Mouse (Mus musculus): ENCODE measurements around the gene Wwox. TPM values are rescaled to one million over a fixed set of nuclear protein-coding genes. Genes with fewer than 3 reads are reported as not detected.

Gene Wwox
- polyA plus RNA-seq, 2 experiments, result 2.5 to 2.6 TPM

- WGBS (ENCODE audit: insufficient replicate concordance), result 71% methylated on average over 12 of the region's 12 CpGs
These were observed 88.3 kb downstream of the Wwox start for GRCm38 (mm10) chr8:114527648-114528221.

DNA sequence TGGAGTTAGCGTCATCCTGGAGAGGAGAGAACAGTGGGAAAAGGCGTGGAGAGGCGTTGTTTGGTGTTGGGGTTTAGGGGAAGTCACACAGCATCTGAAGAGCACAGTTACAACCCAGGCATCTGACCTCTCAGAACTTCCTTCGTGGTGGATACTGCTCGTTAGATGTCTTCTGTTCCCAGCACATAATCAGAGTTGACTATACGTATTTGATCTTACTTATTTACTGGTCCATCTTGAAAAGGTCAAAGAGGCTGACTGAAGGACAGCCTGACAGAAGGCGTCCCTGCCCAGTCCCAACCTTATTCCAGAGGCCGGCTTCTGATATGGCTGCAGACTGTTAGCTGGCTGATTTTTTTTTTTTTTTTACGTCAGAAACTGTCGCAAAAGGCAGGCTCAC is 90.1 kb downstream of the Wwox start:
- H3K4me1 ChIP-seq (replicated peaks; ENCODE audit: control insufficient read depth in 2 of 2, insufficient read depth in 2 of 2, low read length in 1 of 2), result no peaks in the 10 kb centered on the region
- no peaks in the 10 kb centered on the region for H3K9me3 ChIP-seq (ENCODE audit: control insufficient read depth, low read length)
- no peak overlapping the region for H3K4me2 ChIP-seq (ENCODE audit: low read depth)
- no peak overlapping the region for H3K9ac ChIP-seq (replicated peaks)
- no peak for DNase-seq (ENCODE audit: low read depth in 3 of 3, low spot score in 3 of 3)
- no peaks in the 10 kb centered on the region for H3K27me3 ChIP-seq (ENCODE audit: control insufficient read depth, insufficient read depth, low read length)
- TF ChIP-seq EP300 (IDR thresholded peaks at IDR 0.05; ENCODE audit: low read depth) (no peak), CTCF (IDR thresholded peaks at IDR 0.05; ENCODE audit: low read depth) (no peak)
- no peaks in the 10 kb centered on the region for H3K36me3 ChIP-seq (replicated peaks; ENCODE audit: control insufficient read depth, insufficient read depth, low read depth)
- H3K27ac ChIP-seq, result no peak overlapping the region
- H3K4me3 ChIP-seq (ENCODE audit: insufficient read depth in 1 of 2, low read depth in 2 of 2, low read length in 2 of 2), result no peak overlapping the region
- 61% methylated on average over 10 of the region's 10 CpGs for WGBS (ENCODE audit: insufficient replicate concordance)
- ATAC-seq (ENCODE audit: insufficient read depth), result no peak

More at GRCm38 (mm10) chr8:114527648-114528221, 88.3 kb downstream of the Wwox start:
- Histone ChIP-seq H3K9ac (replicated peaks) (no peak overlapping the region), H3K9me3 (ENCODE audit: control insufficient read depth, low read length) (no peaks in the 10 kb centered on the region), H3K4me1 (replicated peaks; ENCODE audit: control insufficient read depth in 2 of 2, insufficient read depth in 2 of 2, low read length in 1 of 2) (no peaks in the 10 kb centered on the region), H3K36me3 (replicated peaks; ENCODE audit: control insufficient read depth, insufficient read depth, low read depth) (no peaks in the 10 kb centered on the region), H3K4me2 (ENCODE audit: low read depth) (no peak overlapping the region), H3K27me3 (ENCODE audit: control insufficient read depth, insufficient read depth, low read length) (no peaks in the 10 kb centered on the region), H3K27ac (no peak overlapping the region), H3K4me3 (ENCODE audit: insufficient read depth in 1 of 2, low read depth in 2 of 2, low read length in 2 of 2) (no peak overlapping the region)
- TF ChIP-seq CTCF (IDR thresholded peaks at IDR 0.05; ENCODE audit: low read depth), result no peak
- TF ChIP-seq EP300 (IDR thresholded peaks at IDR 0.05; ENCODE audit: low read depth), result no peak
- DNase-seq (ENCODE audit: low read depth in 3 of 3, low spot score in 3 of 3), result no peak
- no peak for ATAC-seq (ENCODE audit: insufficient read depth)

GRCm38 (mm10) chr8:114536201-114536600 is 96.7 kb downstream of the Wwox start:
- Histone ChIP-seq H3K4me3 (ENCODE audit: insufficient read depth in 1 of 2, low read depth in 2 of 2, low read length in 2 of 2) (no peak overlapping the region), H3K27me3 (ENCODE audit: control insufficient read depth, insufficient read depth, low read length) (no peaks in the 10 kb centered on the region), H3K4me1 (replicated peaks; ENCODE audit: control insufficient read depth in 2 of 2, insufficient read depth in 2 of 2, low read length in 1 of 2) (0 out of 4 replicates have a peak, but pooled peaks cover 0 to 2% of the 10 kb centered on the region in 2 experiments), H3K4me2 (ENCODE audit: low read depth) (no peak overlapping the region), H3K36me3 (replicated peaks; ENCODE audit: control insufficient read depth, insufficient read depth, low read depth) (no peaks in the 10 kb centered on the region), H3K9ac (replicated peaks) (no peak overlapping the region), H3K9me3 (ENCODE audit: control insufficient read depth, low read length) (no peaks in the 10 kb centered on the region), H3K27ac (no peak overlapping the region)
- TF ChIP-seq CTCF (IDR thresholded peaks at IDR 0.05; ENCODE audit: low read depth) (no peak), EP300 (IDR thresholded peaks at IDR 0.05; ENCODE audit: low read depth) (no peak)
- ATAC-seq (ENCODE audit: insufficient read depth) (no peak), DNase-seq (ENCODE audit: low read depth in 3 of 3, low spot score in 3 of 3) (no peak)
- WGBS (ENCODE audit: insufficient replicate concordance), result 62% methylated on average over 6 of the region's 6 CpGs

DNA sequence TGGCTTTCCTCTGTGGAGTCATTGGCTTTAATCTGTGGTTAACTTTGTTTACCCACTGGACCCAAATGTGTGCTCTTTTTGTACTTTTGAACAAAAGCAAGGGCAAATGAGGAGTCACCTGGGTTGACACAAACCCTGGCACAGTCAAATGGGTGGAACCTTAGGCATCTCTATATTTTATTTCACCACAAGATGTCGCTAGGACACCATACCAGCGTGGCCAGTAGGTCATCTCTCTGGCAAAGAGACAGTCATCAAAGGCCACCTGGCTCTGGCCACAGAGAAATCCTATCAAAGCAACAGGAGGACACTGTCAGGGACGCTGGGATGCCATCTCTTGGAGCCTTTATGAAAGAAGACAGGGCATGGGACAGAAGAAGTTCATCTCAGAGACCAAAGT is 101.7 kb downstream of the Wwox start:
- H3K4me2 ChIP-seq (ENCODE audit: low read depth), result no peak overlapping the region
- H3K4me1 ChIP-seq (replicated peaks; ENCODE audit: control insufficient read depth in 2 of 2, insufficient read depth in 2 of 2, low read length in 1 of 2), result 0 out of 4 replicates have a peak, but pooled peaks cover 0 to 2% of the 10 kb centered on the region in 2 experiments
- ATAC-seq (ENCODE audit: insufficient read depth) (no peak), DNase-seq (ENCODE audit: low read depth in 3 of 3, low spot score in 3 of 3) (no peak)
- no peaks in the 10 kb centered on the region for H3K9me3 ChIP-seq (ENCODE audit: control insufficient read depth, low read length)
- no peak overlapping the region for H3K9ac ChIP-seq (replicated peaks)
- TF ChIP-seq EP300 (IDR thresholded peaks at IDR 0.05; ENCODE audit: low read depth) (no peak), CTCF (IDR thresholded peaks at IDR 0.05; ENCODE audit: low read depth) (peak; percentile 73)
- no peak overlapping the region for H3K4me3 ChIP-seq (ENCODE audit: insufficient read depth in 1 of 2, low read depth in 2 of 2, low read length in 2 of 2)
- H3K27me3 ChIP-seq (ENCODE audit: control insufficient read depth, insufficient read depth, low read length), result no peaks in the 10 kb centered on the region
- no peaks in the 10 kb centered on the region for H3K36me3 ChIP-seq (replicated peaks; ENCODE audit: control insufficient read depth, insufficient read depth, low read depth)
- no peak overlapping the region for H3K27ac ChIP-seq
- 1% methylated on average over 3 of the region's 3 CpGs for WGBS (ENCODE audit: insufficient replicate concordance)

DNA sequence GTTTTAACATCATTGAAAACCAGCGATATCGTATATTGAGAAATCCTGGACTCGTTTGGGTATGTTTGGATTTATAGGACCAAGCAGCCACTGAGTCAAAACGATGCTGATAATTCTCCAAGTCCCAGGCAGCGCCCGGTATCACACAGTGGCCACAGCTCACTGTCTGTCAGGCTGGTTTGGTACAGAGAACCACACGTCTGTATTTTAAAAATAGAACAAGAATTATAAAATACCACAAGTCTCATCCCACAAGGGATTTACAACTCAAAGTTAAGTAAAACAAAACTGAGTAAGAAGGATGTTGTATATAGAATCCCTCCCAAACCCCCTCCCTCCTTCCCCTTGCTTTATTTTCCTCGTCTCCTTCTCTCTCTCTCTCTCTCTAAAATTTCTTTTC is 108.9 kb downstream of the Wwox start:
- Histone ChIP-seq H3K4me2 (ENCODE audit: low read depth) (no peak overlapping the region), H3K9ac (replicated peaks) (no peak overlapping the region), H3K4me3 (ENCODE audit: insufficient read depth in 1 of 2, low read depth in 2 of 2, low read length in 2 of 2) (no peak overlapping the region), H3K4me1 (replicated peaks; ENCODE audit: control insufficient read depth in 2 of 2, insufficient read depth in 2 of 2, low read length in 1 of 2) (no peaks in the 10 kb centered on the region), H3K27me3 (ENCODE audit: control insufficient read depth, insufficient read depth, low read length) (no peaks in the 10 kb centered on the region), H3K27ac (no peak overlapping the region), H3K9me3 (ENCODE audit: control insufficient read depth, low read length) (no peaks in the 10 kb centered on the region), H3K36me3 (replicated peaks; ENCODE audit: control insufficient read depth, insufficient read depth, low read depth) (no peaks in the 10 kb centered on the region)
- TF ChIP-seq EP300 (IDR thresholded peaks at IDR 0.05; ENCODE audit: low read depth) (no peak), CTCF (IDR thresholded peaks at IDR 0.05; ENCODE audit: low read depth) (no peak)
- 62% methylated on average over 8 of the region's 8 CpGs for WGBS (ENCODE audit: insufficient replicate concordance)
- ATAC-seq (ENCODE audit: insufficient read depth) (no peak), DNase-seq (ENCODE audit: low read depth in 3 of 3, low spot score in 3 of 3) (no peak)

Measured in liver, embryonic 14.5 days (tissue).